Mouse (Mus musculus): Measurements from ENCODE around the gene Anapc1. TPM values are rescaled to one million over a fixed set of nuclear protein-coding genes. Genes with fewer than 3 reads are reported as not detected.
"Not testable (repeated sequence)": the region's sequence is repeated elsewhere in the genome, so short reads cannot be mapped to it uniquely, and the experiment has no call there.

The Anapc1 gene
- total and polyA plus RNA-seq, 3 experiments, result 51.7 to 146 (median 92.0) TPM

DNA sequence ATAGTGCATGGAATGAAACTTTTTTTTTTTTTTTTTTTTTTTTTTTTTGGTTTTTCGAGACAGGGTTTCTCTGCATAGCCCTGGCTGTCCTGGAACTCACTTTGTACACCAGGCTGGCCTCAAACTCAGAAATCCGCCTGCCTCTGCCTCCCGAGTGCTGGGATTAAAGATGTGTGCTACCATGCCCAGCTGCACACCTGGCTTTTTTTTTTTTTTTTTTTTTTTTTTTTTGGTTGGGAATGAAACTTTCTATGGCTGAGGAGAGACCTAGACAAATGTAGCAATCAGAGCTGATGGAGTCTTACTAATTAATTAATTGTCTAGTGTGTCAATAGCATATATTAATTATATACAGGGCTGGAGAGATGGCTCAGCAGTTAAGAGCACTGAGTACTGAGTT, 6.6 kb upstream of the Anapc1 start:
- DNase-seq (ENCODE audit: extremely low read depth); H3K27ac ChIP-seq (ENCODE audit: insufficient read depth, low read depth); H3K4me3 ChIP-seq (replicated peaks in 1 of 3; ENCODE audit: low read depth in 2 of 3, low read length in 2 of 3, poor library complexity in 1 of 3); H3K9ac ChIP-seq (ENCODE audit: insufficient read depth, low read depth); H3K9me3 ChIP-seq (replicated peaks; ENCODE audit: low read length); H3K36me3 ChIP-seq (replicated peaks in 1 of 2; ENCODE audit: control insufficient read depth in 1 of 2, insufficient read depth in 1 of 2, low read length in 1 of 2); H3K4me2 ChIP-seq (ENCODE audit: insufficient read depth, low read depth, poor library complexity, severe bottlenecking); H3K79me2 ChIP-seq (replicated peaks; ENCODE audit: control insufficient read depth, extremely low read depth, insufficient read depth, poor library complexity, severe bottlenecking); dilution Hi-C loops (cut with MboI; ENCODE audit: extremely low pct_ligation_motif_present, extremely low pct_unique_long_range_greater_than_20kb, low sequenced_read_pairs); H3K27me3 ChIP-seq (replicated peaks): not testable (repeated sequence)
- peaks cover 3 to 13% of the 10 kb centered on the region in 2 experiments; a peak in 3 of 4 replicates for H3K4me1 ChIP-seq (ENCODE audit: control insufficient read depth in 1 of 2, insufficient read depth in 2 of 2)
- peak; percentile 69 for TF ChIP-seq ZNF384 (IDR thresholded peaks at IDR 0.05; ENCODE audit: low read depth, low read length)
- in situ Hi-C loops (cut with MboI; ENCODE audit: low pct_ligation_motif_present, low pct_unique_long_range_greater_than_20kb, low sequenced_read_pairs), result loop anchor here (25.0 kb wide), 1 partner anchor 568 kb away; no protein-coding TSS in a partner anchor

DNA sequence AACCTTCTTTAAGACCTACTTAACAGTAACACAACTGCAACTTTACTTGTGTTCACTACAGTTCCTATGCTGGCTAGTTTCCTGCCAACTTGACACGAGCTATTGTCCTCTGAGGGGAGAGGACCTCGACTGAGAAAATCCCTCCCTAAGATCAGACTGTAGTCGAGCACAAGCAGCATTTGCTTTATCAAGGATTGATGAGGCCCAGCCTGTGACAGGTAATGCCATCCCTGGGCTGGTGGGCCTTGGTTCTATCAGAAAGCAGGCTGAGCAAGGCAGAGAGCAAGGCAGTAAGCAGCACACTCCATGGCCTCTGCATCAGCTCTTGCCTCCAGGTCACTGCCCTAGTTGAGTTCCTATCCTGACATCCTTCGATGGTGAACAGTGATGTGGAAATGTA, 6.0 kb upstream of the Anapc1 start:
- Histone ChIP-seq H3K4me2 (ENCODE audit: insufficient read depth, low read depth, poor library complexity, severe bottlenecking) (no peak overlapping the region), H3K9me3 (replicated peaks; ENCODE audit: low read length) (no peaks in the 10 kb centered on the region), H3K27me3 (replicated peaks) (no peaks in the 10 kb centered on the region), H3K27ac (ENCODE audit: insufficient read depth, low read depth) (no peak overlapping the region), H3K79me2 (replicated peaks; ENCODE audit: control insufficient read depth, extremely low read depth, insufficient read depth, poor library complexity, severe bottlenecking) (no peaks in the 10 kb centered on the region), H3K9ac (ENCODE audit: insufficient read depth, low read depth) (no peak overlapping the region), H3K36me3 (replicated peaks in 1 of 2; ENCODE audit: control insufficient read depth in 1 of 2, insufficient read depth in 1 of 2, low read length in 1 of 2) (no peaks in the 10 kb centered on the region), H3K4me3 (replicated peaks in 1 of 3; ENCODE audit: low read depth in 2 of 3, low read length in 2 of 3, poor library complexity in 1 of 3) (no peak overlapping the region), H3K4me1 (ENCODE audit: control insufficient read depth in 1 of 2, insufficient read depth in 2 of 2) (peaks cover 5 to 12% of the 10 kb centered on the region in 2 experiments; a peak in 3 of 4 replicates)
- in situ Hi-C loops (cut with MboI; ENCODE audit: low pct_ligation_motif_present, low pct_unique_long_range_greater_than_20kb, low sequenced_read_pairs), result loop anchor here (25.0 kb wide), 1 partner anchor 569 kb away; no protein-coding TSS in a partner anchor
- no peak for DNase-seq (ENCODE audit: extremely low read depth)
- no peak for TF ChIP-seq MAZ (IDR thresholded peaks at IDR 0.05; ENCODE audit: low read depth, low read length)
- no peak for TF ChIP-seq POLR2A (IDR thresholded peaks at IDR 0.05; ENCODE audit: low read depth, low read length)
- TF ChIP-seq ZC3H11A (IDR thresholded peaks at IDR 0.05; ENCODE audit: low read depth, low read length), result no peak
- TF ChIP-seq UBTF (IDR thresholded peaks at IDR 0.05; ENCODE audit: low read depth, low read length), result no peak
- TF ChIP-seq MYC (IDR thresholded peaks at IDR 0.05; ENCODE audit: low read depth, low read length), result no peak
- no peak for TF ChIP-seq MXI1 (IDR thresholded peaks at IDR 0.05; ENCODE audit: low read depth, low read length)
- dilution Hi-C loops (cut with MboI; ENCODE audit: extremely low pct_ligation_motif_present, extremely low pct_unique_long_range_greater_than_20kb, low sequenced_read_pairs), result no loop called here

DNA sequence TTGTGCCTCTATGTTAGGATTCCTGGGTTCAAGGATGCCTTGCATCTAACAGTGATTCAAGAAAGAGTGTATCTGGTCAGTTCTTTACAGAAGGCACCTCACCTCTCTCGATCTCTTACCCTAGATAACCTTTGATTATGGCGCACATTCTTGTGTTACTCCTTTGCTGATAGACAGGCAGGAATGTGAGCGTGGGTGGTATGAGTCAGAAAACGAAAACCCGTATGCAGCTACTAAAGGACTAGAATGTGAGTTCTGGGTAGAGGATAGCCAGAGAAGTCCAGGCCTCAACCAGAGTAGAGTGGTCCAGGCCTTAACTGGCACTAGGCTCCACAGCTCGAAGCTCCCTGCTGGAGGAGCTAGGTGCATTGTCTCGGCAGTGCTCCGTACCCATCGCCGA, 5.6 kb upstream of the Anapc1 start:
- in situ Hi-C loops (cut with MboI; ENCODE audit: low pct_ligation_motif_present, low pct_unique_long_range_greater_than_20kb, low sequenced_read_pairs) (loop anchor here (25.0 kb wide), 1 partner anchor 570 kb away; no protein-coding TSS in a partner anchor), dilution Hi-C loops (cut with MboI; ENCODE audit: extremely low pct_ligation_motif_present, extremely low pct_unique_long_range_greater_than_20kb, low sequenced_read_pairs) (no loop called here)
- H3K27me3 ChIP-seq (replicated peaks), result no peaks in the 10 kb centered on the region
- no peak overlapping the region for H3K9ac ChIP-seq (ENCODE audit: insufficient read depth, low read depth)
- H3K4me2 ChIP-seq (ENCODE audit: insufficient read depth, low read depth, poor library complexity, severe bottlenecking), result no peak overlapping the region
- H3K36me3 ChIP-seq (replicated peaks in 1 of 2; ENCODE audit: control insufficient read depth in 1 of 2, insufficient read depth in 1 of 2, low read length in 1 of 2), result no peaks in the 10 kb centered on the region
- H3K27ac ChIP-seq (ENCODE audit: insufficient read depth, low read depth), result no peak overlapping the region
- peaks cover 5 to 15% of the 10 kb centered on the region in 2 experiments; a peak in 3 of 4 replicates for H3K4me1 ChIP-seq (ENCODE audit: control insufficient read depth in 1 of 2, insufficient read depth in 2 of 2)
- H3K79me2 ChIP-seq (replicated peaks; ENCODE audit: control insufficient read depth, extremely low read depth, insufficient read depth, poor library complexity, severe bottlenecking), result no peaks in the 10 kb centered on the region
- H3K4me3 ChIP-seq (replicated peaks in 1 of 3; ENCODE audit: low read depth in 2 of 3, low read length in 2 of 3, poor library complexity in 1 of 3), result no peak overlapping the region
- DNase-seq (ENCODE audit: extremely low read depth), result no peak
- no peak for TF ChIP-seq ELF1 (IDR thresholded peaks at IDR 0.05; ENCODE audit: low read depth, low read length)
- no peak for TF ChIP-seq MYC (IDR thresholded peaks at IDR 0.05; ENCODE audit: low read depth, low read length)
- no peak for TF ChIP-seq IRF4 (IDR thresholded peaks at IDR 0.05; ENCODE audit: low read depth, low read length)
- no peak for TF ChIP-seq MAX (IDR thresholded peaks at IDR 0.05; ENCODE audit: low read length)
- TF ChIP-seq BHLHE40 (IDR thresholded peaks at IDR 0.05; ENCODE audit: low read depth, low read length), result no peak
- no peak for TF ChIP-seq ZKSCAN1 (IDR thresholded peaks at IDR 0.05; ENCODE audit: borderline replicate concordance, low read depth, low read length)
- no peak for TF ChIP-seq USF2 (conservative IDR thresholded peaks at IDR 0.05; ENCODE audit: low read depth, low read length)
- TF ChIP-seq POLR2AphosphoS2 (IDR thresholded peaks at IDR 0.05; ENCODE audit: low read depth, low read length), result no peak
- TF ChIP-seq MAZ (IDR thresholded peaks at IDR 0.05; ENCODE audit: low read depth, low read length), result no peak
- no peak for TF ChIP-seq TBP (conservative IDR thresholded peaks at IDR 0.05; ENCODE audit: low read depth, low read length)
- no peak for TF ChIP-seq CTCF (conservative IDR thresholded peaks at IDR 0.05 in 1 of 2, IDR thresholded peaks at IDR 0.05 in 1 of 2; ENCODE audit: low read depth in 2 of 2, low read length in 2 of 2)
- TF ChIP-seq POLR2A (IDR thresholded peaks at IDR 0.05; ENCODE audit: low read depth, low read length), result no peak
- no peak for TF ChIP-seq SMC3 (IDR thresholded peaks at IDR 0.05; ENCODE audit: low read depth, low read length)
- TF ChIP-seq NRF1 (IDR thresholded peaks at IDR 0.05; ENCODE audit: low read depth, low read length), result no peak
- no peak for TF ChIP-seq HCFC1 (IDR thresholded peaks at IDR 0.05; ENCODE audit: low read depth, low read length)
- no peak for TF ChIP-seq KAT2A (IDR thresholded peaks at IDR 0.05; ENCODE audit: insufficient replicate concordance, low read length)
- H3K9me3 ChIP-seq (replicated peaks; ENCODE audit: low read length), result no peaks in the 10 kb centered on the region

Data from CH12.LX (cell line).